Mouse (Mus musculus) liver, embryonic 14.5 days (tissue): ENCODE data around the gene Il1b. TPM values are rescaled to one million over a fixed set of nuclear protein-coding genes. Genes with fewer than 3 reads are reported as not detected.

Experiments used
- ATAC-seq: fragments of 200-750 bp; cut with Nextera tagmentation; 2 replicates; pipeline ENCODE4 v1.8.0; 2017; ENCODE audit warnings: moderate number of reproducible peaks, mild to moderate bottlenecking, moderate library complexity; ENCODE audit not compliant: insufficient read depth
- DNase-seq, 3 experiments: peaks; one replicate each; pipeline ENCODE4 v3.0.0-alpha.2; 2012 to 2013; ENCODE audit warnings: low read depth in 3 of 3, low spot score in 3 of 3
- H3K27ac ChIP-seq: fragments of 300-500 bp; sonication (generic); 2 replicates; pipeline ENCODE4 v1.5.1; 2014; ENCODE audit warnings: moderate library complexity, mild to moderate bottlenecking, control low read depth, inconsistent platforms
- H3K27me3 ChIP-seq: fragments of 300-500 bp; sonication (generic); 2 replicates; pipeline ENCODE4 v1.6.1; 2014; ENCODE audit warnings: mild to moderate bottlenecking, low read length, moderate library complexity; ENCODE audit not compliant: control insufficient read depth, insufficient read depth
- H3K36me3 ChIP-seq: fragments of 300-500 bp; sonication (generic); replicated peaks from 2 replicates; pipeline ENCODE4 v1.6.1; 2014; ENCODE audit warnings: low read depth; ENCODE audit not compliant: control insufficient read depth, insufficient read depth
- H3K4me1 ChIP-seq, 2 experiments: fragments of 200-500 bp in 1 of 2; fragments of 300-500 bp in 1 of 2; sonication (generic) in 1 of 2; replicated peaks; 2 replicates each; pipeline ENCODE4 v1.6.1; 2012 to 2014; ENCODE audit warnings: antibody characterized with exemption in 1 of 2, inconsistent platforms in 1 of 2, low read length in 1 of 2; ENCODE audit not compliant: control insufficient read depth in 2 of 2, insufficient read depth in 2 of 2
- H3K4me2 ChIP-seq: fragments of 300-500 bp; sonication (generic); 2 replicates; pipeline ENCODE4 v1.6.1; 2014; ENCODE audit warnings: low read depth, mild to moderate bottlenecking, control low read depth, moderate library complexity
- H3K4me3 ChIP-seq, 2 experiments: fragments of 200-500 bp in 1 of 2; fragments of 300-500 bp in 1 of 2; sonication (generic) in 1 of 2; 2 replicates each; pipeline ENCODE4 v1.5.1; 2012 to 2014; ENCODE audit warnings: low read depth in 2 of 2, low read length in 2 of 2, mild to moderate bottlenecking in 2 of 2, control low read depth in 1 of 2, inconsistent platforms in 1 of 2, moderate library complexity in 1 of 2; ENCODE audit not compliant: insufficient read depth in 1 of 2
- H3K9ac ChIP-seq: fragments of 300-500 bp; sonication (generic); replicated peaks from 2 replicates; pipeline ENCODE4 v1.6.1; 2014; ENCODE audit warnings: mild to moderate bottlenecking, control low read depth, moderate library complexity
- H3K9me3 ChIP-seq: fragments of 300-500 bp; sonication (generic); 2 replicates; pipeline ENCODE4 v1.6.1; 2016; ENCODE audit warnings: low read length, mixed read lengths; ENCODE audit not compliant: control insufficient read depth
- CTCF ChIP-seq: IDR thresholded peaks from 2 replicates; pipeline ENCODE4 v1.5.1; 2016; ENCODE audit warnings: antibody characterized with exemption, low read depth, control low read depth
- EP300 ChIP-seq: IDR thresholded peaks from 2 replicates; pipeline ENCODE4 v1.6.1; 2016; ENCODE audit warnings: antibody characterized with exemption, low read depth
- WGBS: fragments of 180-500 bp; shearing (Covaris S2); extraction: QIAGEN DNeasy Blood & Tissue Kit; methylation state at CpG from one replicate; pipeline ENCODE4 v1.1.7; 2014; ENCODE audit not compliant: insufficient replicate concordance; 5-methylcytosine and 5-hydroxymethylcytosine counted together
- polyA plus RNA-seq, 2 experiments: library from polyadenylated mRNA; depleted of rRNA in 1 of 2; stranded (reverse) in 1 of 2; unstranded in 1 of 2; fragments of >200 nt; fragmentation: Nextera tagmentation in 1 of 2; extraction: Ambion mirVana in 1 of 2; gene quantifications; 2 replicates each; pipeline versions ENCODE4 v1.2.1 to v1.2.3; 2012 to 2014

Gene Il1b
- polyA plus RNA-seq, 2 experiments = 0.18 to 0.19 TPM

DNA sequence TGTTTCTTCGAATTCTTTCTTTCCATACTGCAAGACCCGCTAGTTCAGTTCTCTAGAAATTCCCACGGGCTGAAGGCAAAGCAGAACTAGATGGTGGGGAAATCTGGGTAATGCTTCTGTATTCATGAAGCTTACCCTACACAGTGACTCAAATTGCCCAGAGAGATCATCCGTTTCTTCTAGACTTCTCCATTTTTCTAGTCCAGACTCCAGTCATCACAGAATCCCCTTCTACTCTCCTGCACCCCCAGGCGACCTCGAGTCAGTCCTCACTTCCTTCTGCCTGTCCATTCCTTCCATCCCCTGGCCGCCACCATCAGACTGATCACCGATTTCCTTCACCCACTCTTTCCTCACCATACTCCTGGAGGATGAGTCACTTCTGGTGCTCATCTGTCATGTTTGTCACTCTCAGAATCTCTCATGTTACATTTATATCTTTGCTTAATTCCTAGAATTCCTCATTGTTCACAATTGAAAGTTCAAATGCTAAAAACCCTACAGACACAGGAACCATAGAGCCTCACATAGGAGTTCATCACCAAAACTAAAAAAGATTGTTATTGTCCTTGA lies 50.8 kb downstream of the Il1b start:
- TF ChIP-seq EP300 (no peak), CTCF (no peak)
- Histone ChIP-seq H3K9me3 (no peaks in the 10 kb centered on the region), H3K27me3 (no peaks in the 10 kb centered on the region), H3K4me1 (no peaks in the 10 kb centered on the region), H3K36me3 (no peaks in the 10 kb centered on the region), H3K27ac (no peak overlapping the region), H3K4me2 (no peak overlapping the region), H3K9ac (no peak overlapping the region), H3K4me3 (no peak overlapping the region)
- WGBS = 38% methylated on average over 8 of the region's 8 CpGs
- DNase-seq (no peak), ATAC-seq (no peak)

DNA sequence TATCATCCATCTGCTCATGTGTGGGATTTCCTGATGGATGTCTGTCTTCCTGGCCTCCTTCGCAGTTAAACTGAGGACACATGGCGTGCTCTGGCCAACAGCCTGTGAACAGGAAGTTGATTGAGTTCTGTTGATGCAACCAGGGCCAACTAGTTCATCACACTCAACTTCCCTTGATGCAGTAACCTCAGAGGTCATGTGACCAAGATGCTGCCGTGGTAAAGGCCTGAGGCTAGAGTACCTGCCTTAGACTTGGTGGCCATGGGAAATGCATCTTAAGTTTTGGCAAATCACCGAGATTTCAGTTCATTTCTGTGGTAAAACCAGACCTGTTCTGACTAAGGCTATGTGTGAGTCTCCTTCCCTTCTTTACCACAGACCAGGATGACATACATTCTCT lies 55.1 kb downstream of the Il1b start:
- H3K9ac ChIP-seq = no peak overlapping the region
- H3K27ac ChIP-seq = no peak overlapping the region
- H3K4me1 ChIP-seq = no peaks in the 10 kb centered on the region
- TF ChIP-seq EP300 (no peak), CTCF (no peak)
- no peak for DNase-seq
- ATAC-seq = no peak
- no peaks in the 10 kb centered on the region for H3K9me3 ChIP-seq
- no peaks in the 10 kb centered on the region for H3K27me3 ChIP-seq
- H3K4me3 ChIP-seq = no peak overlapping the region
- H3K4me2 ChIP-seq = no peak overlapping the region
- H3K36me3 ChIP-seq = no peaks in the 10 kb centered on the region
- 43% methylated on average over 4 of the region's 4 CpGs for WGBS

DNA sequence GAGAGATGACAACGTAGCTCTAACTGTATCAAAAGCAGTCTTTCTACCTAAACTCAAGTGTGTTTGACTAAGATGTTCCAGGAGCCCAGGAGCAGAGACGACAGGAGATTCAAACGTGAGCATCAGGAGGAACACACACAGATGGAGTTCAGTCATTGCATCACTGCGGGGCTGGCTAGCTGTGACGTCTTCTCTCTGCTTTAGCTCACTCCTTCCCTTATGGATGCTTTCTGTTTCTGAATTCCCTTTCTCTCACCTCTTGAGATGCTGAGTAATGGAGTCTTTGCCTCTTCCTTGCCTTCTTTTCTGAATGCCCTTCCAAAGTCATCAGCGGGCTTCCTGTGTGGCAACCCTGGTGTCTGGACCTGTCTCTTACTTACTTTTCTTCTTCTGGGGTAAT lies 56.1 kb downstream of the Il1b start:
- Histone ChIP-seq H3K4me3 (no peak overlapping the region), H3K27ac (no peak overlapping the region), H3K4me2 (no peak overlapping the region), H3K4me1 (0 out of 4 replicates have a peak, but pooled peaks cover 0 to 2% of the 10 kb centered on the region in 2 experiments), H3K9ac (no peak overlapping the region), H3K9me3 (no peaks in the 10 kb centered on the region), H3K27me3 (no peaks in the 10 kb centered on the region; the same call in 1 of the 2 replicates), H3K36me3 (no peaks in the 10 kb centered on the region)
- no peak for DNase-seq
- no peak for TF ChIP-seq EP300
- no peak for TF ChIP-seq CTCF
- no peak for ATAC-seq
- 62% methylated on average over 6 of the region's 6 CpGs for WGBS

Other genes with a start within 250 kb of the Il1b start
- gene Chchd5, start 241.4 kb downstream of the Il1b start, polyA plus RNA-seq (2012; rRNA removed) = 9.2 and 12.8 TPM in 2 replicates
- 9.1 and 11.6 TPM in 2 replicates for gene Chchd5, start 241.4 kb downstream of the Il1b start, polyA plus RNA-seq (2014; fragmentation: Nextera tagmentation; extraction: Ambion mirVana)
- gene Slc20a1, start 172.4 kb downstream of the Il1b start, polyA plus RNA-seq (2012; rRNA removed) = 37.7 and 50.7 TPM in 2 replicates
- 42.7 and 49.2 TPM in 2 replicates for gene Slc20a1, start 172.4 kb downstream of the Il1b start, polyA plus RNA-seq (2014; fragmentation: Nextera tagmentation; extraction: Ambion mirVana)
- gene Ckap2l, start 73.9 kb downstream of the Il1b start, polyA plus RNA-seq (2012; rRNA removed) = 7.0 and 11.0 TPM in 2 replicates
- 39.3 and 41.3 TPM in 2 replicates for gene Ckap2l, start 73.9 kb downstream of the Il1b start, polyA plus RNA-seq (2014; fragmentation: Nextera tagmentation; extraction: Ambion mirVana)
- gene Il1a, start 61.2 kb downstream of the Il1b start, polyA plus RNA-seq (2012; rRNA removed) = 1.8 and 2.5 TPM in 2 replicates
- gene Il1a, start 61.2 kb downstream of the Il1b start, polyA plus RNA-seq (2014; fragmentation: Nextera tagmentation; extraction: Ambion mirVana) = 3.4 and 4.6 TPM in 2 replicates
- 0.02 TPM in 1 of 2 replicates, not detected in the other for gene F830045P16Rik, start 165.5 kb upstream of the Il1b start, polyA plus RNA-seq (2012; rRNA removed)
- not detected in 2 replicates for gene F830045P16Rik, start 165.5 kb upstream of the Il1b start, polyA plus RNA-seq (2014; fragmentation: Nextera tagmentation; extraction: Ambion mirVana)
- 17.1 and 18.2 TPM in 2 replicates for gene Sirpa, start 221.7 kb upstream of the Il1b start, polyA plus RNA-seq (2012; rRNA removed)
- gene Sirpa, start 221.7 kb upstream of the Il1b start, polyA plus RNA-seq (2014; fragmentation: Nextera tagmentation; extraction: Ambion mirVana) = 18.7 and 20.6 TPM in 2 replicates